Mouse (Mus musculus) liver, embryonic 12.5 days (tissue): Measurements from ENCODE around the gene Hykk. TPM values are rescaled to one million over a fixed set of nuclear protein-coding genes. Genes with fewer than 3 reads are reported as not detected.

Experiments
- ATAC-seq: fragments of 200-750 bp; cut with Nextera tagmentation; 2 replicates; pipeline ENCODE4 v1.8.0; 2017; ENCODE audit warnings: moderate number of reproducible peaks, mild to moderate bottlenecking, moderate library complexity
- H3K27ac ChIP-seq: fragments of 300-500 bp; sonication (generic); 2 replicates; pipeline ENCODE4 v1.5.1; 2016; ENCODE audit warnings: mild to moderate bottlenecking
- H3K27me3 ChIP-seq: fragments of 300-500 bp; sonication (generic); replicated peaks from 2 replicates; pipeline ENCODE4 v1.6.1; 2016; ENCODE audit warnings: mild to moderate bottlenecking, moderate library complexity
- H3K36me3 ChIP-seq: fragments of 300-500 bp; sonication (generic); 2 replicates; pipeline ENCODE4 v1.6.1; 2016; ENCODE audit warnings: mild to moderate bottlenecking, moderate library complexity
- H3K4me1 ChIP-seq: fragments of 300-500 bp; sonication (generic); 2 replicates; pipeline ENCODE4 v1.6.1; 2016
- H3K4me2 ChIP-seq: fragments of 300-500 bp; sonication (generic); 2 replicates; pipeline ENCODE4 v1.6.1; 2016; ENCODE audit warnings: mild to moderate bottlenecking, moderate library complexity
- H3K4me3 ChIP-seq: fragments of 300-500 bp; sonication (generic); 2 replicates; pipeline ENCODE4 v1.5.1; 2016; ENCODE audit warnings: mild to moderate bottlenecking, moderate library complexity
- H3K9ac ChIP-seq: fragments of 300-500 bp; sonication (generic); 2 replicates; pipeline ENCODE4 v1.6.1; 2016; ENCODE audit warnings: mild to moderate bottlenecking, moderate library complexity
- H3K9me3 ChIP-seq: fragments of 300-500 bp; sonication (generic); replicated peaks from 2 replicates; pipeline ENCODE4 v1.6.1; 2016; ENCODE audit warnings: mild to moderate bottlenecking, moderate library complexity
- WGBS: fragments of 180-500 bp; shearing (Covaris S2); methylation state at CpG from one replicate; pipeline ENCODE4 v1.1.7; 2016; ENCODE audit not compliant: insufficient replicate concordance; 5-methylcytosine and 5-hydroxymethylcytosine counted together
- polyA plus RNA-seq: library from polyadenylated mRNA; unstranded; fragments of >200 nt; fragmentation: Nextera tagmentation; extraction: Ambion mirVana; gene quantifications from 2 replicates; pipeline ENCODE4 v1.2.1, GENCODE M21; 2016

Hykk gene
- polyA plus RNA-seq, 1 experiment from 2014 or later, result 1.8 TPM

DNA sequence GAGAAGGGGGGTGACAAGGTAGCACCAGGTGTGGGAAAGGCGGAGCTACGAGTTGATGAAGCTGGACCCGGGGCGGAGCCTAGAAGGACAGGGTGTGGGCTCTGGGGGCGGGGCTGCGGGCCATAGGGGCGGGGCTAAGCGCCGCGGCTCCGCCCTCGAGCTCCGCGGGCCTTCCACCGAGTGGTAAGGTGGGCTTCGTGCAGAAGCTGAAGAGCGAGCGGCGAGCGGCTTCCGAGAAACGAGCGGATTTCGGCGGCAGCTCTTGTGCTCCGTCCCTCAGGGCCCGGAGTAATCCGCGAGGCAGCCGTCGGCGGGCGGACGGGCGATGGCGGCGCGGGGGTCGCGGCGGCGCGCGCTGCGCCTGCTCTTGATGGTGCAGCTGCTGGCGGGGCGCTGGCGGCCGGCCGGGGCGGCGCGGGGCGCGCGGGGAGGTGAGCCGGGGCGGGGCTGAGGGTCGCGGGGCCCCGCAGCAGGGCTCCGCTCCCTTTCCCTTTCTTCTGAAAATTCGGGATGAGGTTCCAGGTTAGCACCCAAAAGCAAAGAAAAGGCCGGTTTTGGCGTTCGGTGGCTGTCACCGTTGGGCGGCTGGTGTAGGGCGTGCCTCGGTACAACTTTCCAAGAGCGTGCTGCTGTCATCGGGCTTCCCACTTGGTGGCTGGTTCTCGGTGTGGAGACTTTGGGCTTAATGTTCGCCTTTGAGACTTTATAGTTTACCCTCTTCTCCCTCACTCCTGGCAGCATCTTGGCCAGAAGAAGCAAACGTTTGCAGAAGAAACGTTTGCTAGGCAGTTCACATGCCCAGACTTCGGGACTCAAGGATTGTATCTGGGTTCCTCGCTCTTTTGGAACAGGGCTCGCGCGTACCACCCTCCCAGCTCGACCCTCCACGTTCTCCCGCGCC, 64.5 kb downstream of the Hykk start:
- peaks cover 70% of the 10 kb centered on the region for H3K27me3 ChIP-seq
- peak; percentile 70 for ATAC-seq

GRCm38 (mm10) chr9:54982401-54982800, 65.3 kb downstream of the Hykk start:
- Histone ChIP-seq H3K27me3 (peaks cover 70% of the 10 kb centered on the region), H3K4me2 (no peak overlapping the region)
- WGBS, result 11% methylated on average over 7 of the region's 7 CpGs

More for the DNA sequence above, 64.5 kb downstream of the Hykk start:
- Histone ChIP-seq H3K9me3 (no peaks in the 10 kb centered on the region), H3K9ac (no peak overlapping the region), H3K4me2 (peak overlapping the region; percentile 81), H3K36me3 (no peaks in the 10 kb centered on the region), H3K4me1 (peaks cover 11% of the 10 kb centered on the region), H3K27ac (no peak overlapping the region), H3K4me3 (peak overlapping the region; percentile 62)
- under 1% methylated on average over 85 of the region's 85 CpGs for WGBS

GRCm38 (mm10) chr9:54990362-54990761, 73.3 kb downstream of the Hykk start:
- WGBS, result 52% methylated on average over 3 of the region's 3 CpGs

More at GRCm38 (mm10) chr9:54982401-54982800, 65.3 kb downstream of the Hykk start:
- H3K4me3 ChIP-seq, result peak overlapping the region; percentile 62; the same call in 1 of the 2 replicates
- H3K27ac ChIP-seq, result no peak overlapping the region
- peaks cover 11% of the 10 kb centered on the region for H3K4me1 ChIP-seq
- H3K9me3 ChIP-seq, result no peaks in the 10 kb centered on the region
- H3K9ac ChIP-seq, result no peak overlapping the region
- H3K36me3 ChIP-seq, result no peaks in the 10 kb centered on the region
- no peak for ATAC-seq

DNA sequence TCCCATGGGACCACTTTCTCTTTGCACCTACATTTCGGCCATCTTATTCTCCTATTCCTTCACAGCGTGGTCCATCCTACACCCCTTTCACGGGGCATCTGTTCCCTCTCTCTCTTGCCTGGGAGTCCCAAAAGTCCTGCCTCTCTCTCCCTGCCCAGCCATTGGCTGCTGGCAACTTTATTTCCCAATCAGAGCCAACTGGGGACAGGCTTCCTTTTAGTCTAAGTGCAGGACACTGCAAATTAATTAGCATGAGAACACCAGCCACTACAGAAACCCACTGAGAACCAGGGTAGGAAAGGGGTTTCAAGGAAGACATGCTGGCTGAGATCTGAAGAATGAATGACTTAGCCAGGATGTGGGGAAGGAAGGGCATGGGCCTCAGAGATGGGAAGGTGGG, 77.3 kb downstream of the Hykk start:
- peaks cover 17% of the 10 kb centered on the region for H3K27me3 ChIP-seq
- no peak overlapping the region for H3K9ac ChIP-seq
- H3K36me3 ChIP-seq, result no peaks in the 10 kb centered on the region

More at GRCm38 (mm10) chr9:54990362-54990761, 73.3 kb downstream of the Hykk start:
- Histone ChIP-seq H3K4me2 (no peak overlapping the region), H3K4me3 (no peak overlapping the region), H3K9me3 (no peaks in the 10 kb centered on the region), H3K27ac (no peak overlapping the region), H3K9ac (no peak overlapping the region), H3K36me3 (no peaks in the 10 kb centered on the region), H3K27me3 (peaks cover 23% of the 10 kb centered on the region), H3K4me1 (peaks cover 2% of the 10 kb centered on the region)
- no peak for ATAC-seq

DNA sequence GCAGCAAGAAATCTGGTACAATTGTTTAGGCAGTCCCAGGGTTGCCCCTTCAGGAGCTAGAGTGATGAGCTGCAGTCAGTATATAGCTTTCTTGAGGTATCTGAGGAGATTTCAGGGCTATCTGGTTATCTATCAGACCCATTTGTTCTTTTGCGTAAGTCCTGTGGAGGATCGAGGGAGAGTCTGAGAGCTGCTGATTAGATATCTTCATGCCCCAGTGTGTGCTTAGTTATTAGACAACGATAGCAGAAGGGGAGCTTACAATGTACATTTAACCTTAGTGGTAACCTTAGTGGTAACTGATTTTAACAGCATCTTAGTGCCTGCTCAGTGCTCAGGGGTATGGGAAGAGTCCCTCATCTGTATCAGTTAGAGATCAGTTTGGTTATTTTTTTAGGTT, 78.6 kb downstream of the Hykk start:
- Histone ChIP-seq H3K9me3 (no peaks in the 10 kb centered on the region), H3K4me2 (no peak overlapping the region), H3K27me3 (peaks cover 21% of the 10 kb centered on the region), H3K9ac (no peak overlapping the region), H3K4me1 (peaks cover 8% of the 10 kb centered on the region), H3K27ac (no peak overlapping the region), H3K36me3 (no peaks in the 10 kb centered on the region), H3K4me3 (no peak overlapping the region)
- WGBS, result 11% methylated on average over 3 of the region's 3 CpGs
- peak; percentile 66 for ATAC-seq

More for the DNA sequence above, 77.3 kb downstream of the Hykk start:
- Histone ChIP-seq H3K4me1 (peaks cover 8% of the 10 kb centered on the region), H3K4me3 (no peak overlapping the region), H3K27ac (no peak overlapping the region), H3K9me3 (no peaks in the 10 kb centered on the region), H3K4me2 (no peak overlapping the region)
- no peak for ATAC-seq
- 64% methylated on average over 3 of the region's 3 CpGs for WGBS

Other genes starting within 250 kb of the Hykk start
- 24.3 and 26.5 TPM in 2 replicates for gene Dnaja4, start 218.4 kb upstream of the Hykk start, polyA plus RNA-seq
- gene Wdr61, start 182.8 kb upstream of the Hykk start, polyA plus RNA-seq, result 124 and 127 TPM in 2 replicates
- gene Crabp1, start 152.5 kb upstream of the Hykk start, polyA plus RNA-seq, result 7.5 and 10.8 TPM in 2 replicates
- gene Ireb2, start 53.5 kb upstream of the Hykk start, polyA plus RNA-seq, result 17.9 and 18.2 TPM in 2 replicates
- gene Psma4, start 33.5 kb downstream of the Hykk start, polyA plus RNA-seq, result 211 and 216 TPM in 2 replicates
- 0.48 and 0.61 TPM in 2 replicates for gene AY074887, start 33.7 kb downstream of the Hykk start, polyA plus RNA-seq
- 0.06 and 0.20 TPM in 2 replicates for gene Chrna5, start 63.6 kb downstream of the Hykk start, polyA plus RNA-seq
- gene Chrna3, start 109.3 kb downstream of the Hykk start, polyA plus RNA-seq, result 0.06 TPM in 1 of 2 replicates, not detected in the other
- gene Chrnb4, start 131.5 kb downstream of the Hykk start, polyA plus RNA-seq, result 0.04 TPM in 1 of 2 replicates, not detected in the other
- gene Ube2q2, start 231.6 kb downstream of the Hykk start, polyA plus RNA-seq, result 24.9 and 26.9 TPM in 2 replicates